Mouse (Mus musculus) mouse embryonic stem cell (cell line): Measurements from ENCODE around the gene 6820408C15Rik.
"Not testable (repeated sequence)": the region's sequence is repeated elsewhere in the genome, so short reads cannot be mapped to it uniquely, and the experiment has no call there.

Source experiments
- in situ Hi-C, 2 experiments: fragments of 300-500 bp; cut with MboI; formaldehyde crosslinking; loops; 1 replicate in 1 of 2; 3 replicates in 1 of 2; pipeline ENCODE4 v1.14.3; 2019 to 2020; ENCODE audit warnings: low sequenced_read_pairs in 2 of 2, low pct_unique_long_range_greater_than_20kb in 1 of 2, mixed read lengths in 1 of 2; ENCODE audit not compliant: unreplicated experiment in 1 of 2

The 6820408C15Rik gene

GRCm38 (mm10) chr2:152406126-152406525, 9.3 kb upstream of the 6820408C15Rik start:
- in situ Hi-C loops, result no loop called here

GRCm38 (mm10) chr2:152409781-152410180, 5.6 kb upstream of the 6820408C15Rik start:
- in situ Hi-C loops, result no loop called here

GRCm38 (mm10) chr2:152410971-152411371, 4.4 kb upstream of the 6820408C15Rik start:
- in situ Hi-C loops, result no loop called here

GRCm38 (mm10) chr2:152411471-152411870, 3.9 kb upstream of the 6820408C15Rik start:
- in situ Hi-C loops, result no loop called here

GRCm38 (mm10) chr2:152412526-152413157, 2.7 kb upstream of the 6820408C15Rik start:
- in situ Hi-C loops, result no loop called here

GRCm38 (mm10) chr2:152413158-152413764, 2.1 kb upstream of the 6820408C15Rik start:
- in situ Hi-C loops, result no loop called here

- in situ Hi-C loops, result no loop called here
Measured at GRCm38 (mm10) chr2:152413765-152414584, 1.4 kb upstream of the 6820408C15Rik start.

GRCm38 (mm10) chr2:152414591-152415165, 709 bp upstream of the 6820408C15Rik start, which contains the start of gene Zcchc3:
TSS of gene Zcchc3 (minus strand) at chr2:152415027.
- in situ Hi-C loops, result no loop called here

GRCm38 (mm10) chr2:152415786-152416185, 399 bp downstream of the 6820408C15Rik start:
- in situ Hi-C loops, result no loop called here

GRCm38 (mm10) chr2:152427493-152427892, 12.1 kb downstream of the 6820408C15Rik start:
- in situ Hi-C loops, result no loop called here

- in situ Hi-C loops, result not testable (repeated sequence)
Measured at GRCm38 (mm10) chr2:152428481-152428880, 13.1 kb downstream of the 6820408C15Rik start.

- in situ Hi-C loops, result no loop called here
Measured at GRCm38 (mm10) chr2:152436405-152436901, 21.1 kb downstream of the 6820408C15Rik start.

- in situ Hi-C loops, result no loop called here
Measured at GRCm38 (mm10) chr2:152436983-152437860, 21.8 kb downstream of the 6820408C15Rik start.

GRCm38 (mm10) chr2:152438963-152439362, 23.6 kb downstream of the 6820408C15Rik start:
- in situ Hi-C loops, result no loop called here

- in situ Hi-C loops, result no loop called here
Measured at GRCm38 (mm10) chr2:152439833-152440232, 24.4 kb downstream of the 6820408C15Rik start.

GRCm38 (mm10) chr2:152442322-152442721, 26.9 kb downstream of the 6820408C15Rik start:
- in situ Hi-C loops, result no loop called here

- in situ Hi-C loops, result no loop called here
Measured at GRCm38 (mm10) chr2:152443281-152443680, 27.9 kb downstream of the 6820408C15Rik start.

- in situ Hi-C loops, result no loop called here
Measured at GRCm38 (mm10) chr2:152446642-152447041, 31.3 kb downstream of the 6820408C15Rik start.
